Mouse (Mus musculus) CH12.LX (cell line): ENCODE results near the gene Cacna1c. TPM values are rescaled to one million over a fixed set of nuclear protein-coding genes. Genes with fewer than 3 reads are reported as not detected.

ENCODE experiments used
- DNase-seq: peaks from one replicate; pipeline ENCODE4 v3.0.0-alpha.2; 2013; ENCODE audit errors: extremely low read depth
- H3K27ac ChIP-seq: 2 replicates; pipeline ENCODE4 v1.5.1; 2012; ENCODE audit warnings: low read depth, mild to moderate bottlenecking, control low read depth, moderate library complexity; ENCODE audit not compliant: insufficient read depth
- H3K27me3 ChIP-seq: replicated peaks from 2 replicates; pipeline ENCODE3; 2012; ENCODE audit warnings: inconsistent platforms
- H3K36me3 ChIP-seq, 2 experiments: replicated peaks in 1 of 2; 2 replicates each; pipeline versions ENCODE3 to v1.6.1; 2012; ENCODE audit warnings: inconsistent platforms in 1 of 2, low read length in 1 of 2, mild to moderate bottlenecking in 1 of 2, mixed read lengths in 1 of 2, moderate library complexity in 1 of 2; ENCODE audit not compliant: control insufficient read depth in 1 of 2, insufficient read depth in 1 of 2
- H3K4me1 ChIP-seq, 2 experiments: 2 replicates each; pipeline ENCODE4 v1.6.1; 2012; ENCODE audit warnings: inconsistent platforms in 1 of 2, moderate library complexity in 1 of 2; ENCODE audit not compliant: insufficient read depth in 2 of 2, control insufficient read depth in 1 of 2
- H3K4me2 ChIP-seq: 2 replicates; pipeline ENCODE4 v1.6.1; 2012; ENCODE audit warnings: low read depth, mild to moderate bottlenecking, control low read depth; ENCODE audit not compliant: poor library complexity, insufficient read depth, severe bottlenecking
- H3K4me3 ChIP-seq, 3 experiments: fragments of 150-350 bp in 1 of 3; sonication (generic) in 1 of 3; replicated peaks in 1 of 3; 2 replicates each; pipeline versions ENCODE3 to v1.5.1; 2011 to 2012; ENCODE audit warnings: low read depth in 2 of 3, low read length in 2 of 3, mild to moderate bottlenecking in 2 of 3, moderate library complexity in 2 of 3, control low read depth in 1 of 3, improper control_type of control experiment in 1 of 3, inconsistent platforms in 1 of 3, mixed read lengths in 1 of 3; ENCODE audit not compliant: poor library complexity in 1 of 3
- H3K79me2 ChIP-seq: replicated peaks from 2 replicates; pipeline ENCODE4 v1.6.1; 2012; ENCODE audit warnings: mild to moderate bottlenecking, moderate library complexity; ENCODE audit not compliant: control insufficient read depth, poor library complexity, insufficient read depth, severe bottlenecking; ENCODE audit errors: extremely low read depth
- H3K9ac ChIP-seq: 2 replicates; pipeline ENCODE4 v1.6.1; 2012; ENCODE audit warnings: low read depth, mild to moderate bottlenecking, control low read depth, moderate library complexity; ENCODE audit not compliant: insufficient read depth
- H3K9me3 ChIP-seq: replicated peaks from 2 replicates; pipeline ENCODE3; 2012; ENCODE audit warnings: low read length, inconsistent platforms, mixed read lengths
- CHD2 ChIP-seq: IDR thresholded peaks from 2 replicates; pipeline ENCODE4 v1.6.1; 2011; ENCODE audit warnings: low read length, improper control_type of control experiment
- CTCF ChIP-seq, 2 experiments: IDR thresholded peaks in 1 of 2; conservative IDR thresholded peaks in 1 of 2; 2 replicates each; pipeline ENCODE4 v1.5.1; 2011 to 2012; ENCODE audit warnings: low read depth in 2 of 2, low read length in 2 of 2, improper control_type of control experiment in 1 of 2, inconsistent platforms in 1 of 2, mild to moderate bottlenecking in 1 of 2, moderate library complexity in 1 of 2
- E2F4 ChIP-seq: IDR thresholded peaks from 2 replicates; pipeline ENCODE4 v1.6.1; 2011; ENCODE audit warnings: low read depth, low read length, improper control_type of control experiment; ENCODE audit not compliant: insufficient replicate concordance
- ELF1 ChIP-seq: IDR thresholded peaks from 2 replicates; pipeline ENCODE4 v1.6.1; 2014; ENCODE audit warnings: low read depth, mild to moderate bottlenecking, inconsistent platforms, low read length, improper control_type of control experiment
- EP300 ChIP-seq: IDR thresholded peaks from 2 replicates; pipeline ENCODE4 v1.6.1; 2011; ENCODE audit warnings: low read length, improper control_type of control experiment
- ETS1 ChIP-seq: conservative IDR thresholded peaks from 2 replicates; pipeline ENCODE4 v1.6.1; 2012; ENCODE audit warnings: low read depth, mild to moderate bottlenecking, inconsistent platforms, low read length, improper control_type of control experiment, moderate library complexity
- HCFC1 ChIP-seq: IDR thresholded peaks from 2 replicates; pipeline ENCODE4 v1.6.1; 2012; ENCODE audit warnings: low read depth, mild to moderate bottlenecking, inconsistent platforms, low read length, improper control_type of control experiment
- IRF4 ChIP-seq: IDR thresholded peaks from 2 replicates; pipeline ENCODE4 v1.6.1; 2014; ENCODE audit warnings: low read depth, mild to moderate bottlenecking, inconsistent platforms, low read length, improper control_type of control experiment
- JUND ChIP-seq: conservative IDR thresholded peaks from 2 replicates; pipeline ENCODE4 v1.6.1; 2011; ENCODE audit warnings: low read depth, low read length, improper control_type of control experiment
- MAFK ChIP-seq: IDR thresholded peaks from 2 replicates; pipeline ENCODE4 v1.6.1; 2011; ENCODE audit warnings: low read length, improper control_type of control experiment; ENCODE audit not compliant: insufficient replicate concordance
- MAX ChIP-seq: IDR thresholded peaks from 2 replicates; pipeline ENCODE4 v1.6.1; 2011; ENCODE audit warnings: low read length, improper control_type of control experiment
- NRF1 ChIP-seq: IDR thresholded peaks from 2 replicates; pipeline ENCODE4 v1.6.1; 2014; ENCODE audit warnings: low read depth, mild to moderate bottlenecking, inconsistent platforms, low read length, improper control_type of control experiment, moderate library complexity
- PAX5 ChIP-seq: IDR thresholded peaks from 2 replicates; pipeline ENCODE4 v1.6.1; 2012; ENCODE audit warnings: low read length, inconsistent platforms, mixed read lengths
- POLR2A ChIP-seq: IDR thresholded peaks from 2 replicates; pipeline ENCODE4 v1.6.1; 2011; ENCODE audit warnings: low read depth, mild to moderate bottlenecking, improper control_type of control experiment, low read length
- POLR2AphosphoS2 ChIP-seq: IDR thresholded peaks from 2 replicates; pipeline ENCODE4 v1.6.1; 2011; ENCODE audit warnings: low read depth, low read length, improper control_type of control experiment
- RAD21 ChIP-seq: IDR thresholded peaks from 2 replicates; pipeline ENCODE4 v1.6.1; 2011; ENCODE audit warnings: low read depth, mild to moderate bottlenecking, low read length, improper control_type of control experiment, moderate library complexity
- SMC3 ChIP-seq: IDR thresholded peaks from 2 replicates; pipeline ENCODE4 v1.6.1; 2011; ENCODE audit warnings: low read depth, low read length, improper control_type of control experiment
- TBP ChIP-seq: conservative IDR thresholded peaks from 2 replicates; pipeline ENCODE4 v1.6.1; 2011; ENCODE audit warnings: low read depth, low read length, improper control_type of control experiment
- UBTF ChIP-seq: IDR thresholded peaks from 2 replicates; pipeline ENCODE4 v1.6.1; 2012; ENCODE audit warnings: low read depth, mild to moderate bottlenecking, inconsistent platforms, low read length, improper control_type of control experiment, moderate library complexity
- USF2 ChIP-seq: conservative IDR thresholded peaks from 2 replicates; pipeline ENCODE4 v1.6.1; 2011; ENCODE audit warnings: low read depth, low read length, improper control_type of control experiment
- ZC3H11A ChIP-seq: IDR thresholded peaks from 2 replicates; pipeline ENCODE4 v1.6.1; 2012; ENCODE audit warnings: low read depth, mild to moderate bottlenecking, inconsistent platforms, low read length, improper control_type of control experiment
- ZMIZ1 ChIP-seq: IDR thresholded peaks from 2 replicates; pipeline ENCODE4 v1.6.1; 2012; ENCODE audit warnings: low read depth, mild to moderate bottlenecking, inconsistent platforms, low read length, improper control_type of control experiment
- ZNF384 ChIP-seq: IDR thresholded peaks from 2 replicates; pipeline ENCODE4 v1.6.1; 2012; ENCODE audit warnings: low read depth, low read length, improper control_type of control experiment, inconsistent platforms
- dilution Hi-C: fragments of 300-500 bp; cut with MboI; formaldehyde crosslinking; loops from 2 replicates; pipeline ENCODE4 v1.14.3; 2020; ENCODE audit warnings: low sequenced_read_pairs; ENCODE audit not compliant: extremely low pct_unique_long_range_greater_than_20kb, extremely low pct_ligation_motif_present
- in situ Hi-C: fragments of 300-500 bp; cut with MboI; formaldehyde crosslinking; loops from 3 replicates; pipeline ENCODE4 v1.14.3; 2019; ENCODE audit warnings: low sequenced_read_pairs, low pct_ligation_motif_present, low pct_unique_long_range_greater_than_20kb, mixed read lengths
- polyA plus RNA-seq: library from polyadenylated mRNA; unstranded; fragments of >175 nt; gene quantifications from 2 replicates; pipeline ENCODE4 v1.2.1, GENCODE M21; 2012; ENCODE audit warnings: low read depth; ENCODE audit not compliant: insufficient read length
- total RNA-seq, 2 experiments: library from RNA; depleted of rRNA; stranded (reverse); fragments of 300-350 nt in 1 of 2; fragments of >200 nt in 1 of 2; gene quantifications; 2 replicates each; pipeline ENCODE4 v1.2.3; 2012 to 2014

Cacna1c gene
- total and polyA plus RNA-seq, 3 experiments: 0.04 TPM; not detected in 2

- no peak for DNase-seq
- Histone ChIP-seq H3K9ac (no peak overlapping the region), H3K4me1 (no peaks in the 10 kb centered on the region), H3K79me2 (no peaks in the 10 kb centered on the region), H3K27me3 (peaks cover 89% of the 10 kb centered on the region), H3K9me3 (no peaks in the 10 kb centered on the region), H3K4me3 (no peak overlapping the region), H3K27ac (no peak overlapping the region), H3K36me3 (no peaks in the 10 kb centered on the region), H3K4me2 (no peak overlapping the region)
- in situ Hi-C loops: no loop called here
- no peak for TF ChIP-seq MAFK
- dilution Hi-C loops: no loop called here
Measured at GRCm38 (mm10) chr6:118955777-118956176, 240.4 kb downstream of the Cacna1c start.

DNA sequence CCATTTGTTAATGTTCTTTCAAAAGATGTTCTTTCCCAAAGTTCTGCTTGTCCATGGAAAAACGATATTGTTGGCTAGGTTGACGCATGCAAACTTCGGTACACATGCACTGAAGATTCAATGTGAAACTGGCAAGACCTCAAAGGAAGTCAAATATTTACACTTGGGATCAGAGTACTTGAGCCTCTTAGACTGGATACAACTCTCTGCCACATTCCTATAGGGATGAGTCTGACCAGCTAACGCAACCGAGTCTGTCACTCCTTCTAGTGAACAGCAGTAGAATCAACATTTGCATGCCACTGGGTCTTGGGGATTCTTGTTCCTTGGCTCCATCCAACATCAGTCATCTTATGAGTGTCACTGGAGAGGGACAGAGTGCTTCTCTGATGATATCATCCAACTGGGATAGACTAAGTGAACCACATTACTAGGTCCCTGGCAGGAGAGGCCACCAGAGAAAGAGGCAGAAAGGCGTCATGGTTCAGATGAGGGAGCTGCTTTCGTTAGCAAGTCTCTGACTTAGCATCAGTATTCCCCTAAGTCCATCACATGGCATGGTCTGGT lies 241.1 kb downstream of the Cacna1c start:
- no peaks in the 10 kb centered on the region for H3K9me3 ChIP-seq
- H3K27ac ChIP-seq: no peak overlapping the region
- dilution Hi-C loops (no loop called here), in situ Hi-C loops (no loop called here)
- H3K27me3 ChIP-seq: peaks cover 91% of the 10 kb centered on the region
- no peak for DNase-seq
- no peaks in the 10 kb centered on the region for H3K79me2 ChIP-seq
- TF ChIP-seq EP300: no peak
- no peak for TF ChIP-seq PAX5
- TF ChIP-seq MAFK: no peak
- no peak for TF ChIP-seq ZC3H11A
- no peak for TF ChIP-seq ZMIZ1
- TF ChIP-seq USF2: no peak
- TF ChIP-seq MAX: no peak
- no peak for TF ChIP-seq POLR2AphosphoS2
- TF ChIP-seq CHD2: no peak
- TF ChIP-seq ETS1: no peak
- TF ChIP-seq ELF1: no peak
- H3K36me3 ChIP-seq: no peaks in the 10 kb centered on the region
- H3K4me3 ChIP-seq: no peak overlapping the region
- H3K9ac ChIP-seq: no peak overlapping the region
- no peaks in the 10 kb centered on the region for H3K4me1 ChIP-seq
- no peak overlapping the region for H3K4me2 ChIP-seq

GRCm38 (mm10) chr6:118952377-118952776 lies 243.8 kb downstream of the Cacna1c start:
- H3K36me3 ChIP-seq: no peaks in the 10 kb centered on the region
- TF ChIP-seq RAD21: no peak
- TF ChIP-seq HCFC1: no peak
- TF ChIP-seq IRF4: no peak
- TF ChIP-seq TBP: no peak
- no peak for TF ChIP-seq ZNF384
- TF ChIP-seq UBTF: no peak
- TF ChIP-seq USF2: no peak
- no peak for TF ChIP-seq POLR2A
- TF ChIP-seq SMC3: no peak
- TF ChIP-seq PAX5: no peak
- no peak for TF ChIP-seq ELF1
- no peak for TF ChIP-seq NRF1
- TF ChIP-seq JUND: no peak
- no peak for TF ChIP-seq CTCF (conservative IDR thresholded peaks at IDR 0.05 in 1 of 2, IDR thresholded peaks at IDR 0.05 in 1 of 2; ENCODE audit: low read depth in 2 of 2, low read length in 2 of 2)
- no peak for TF ChIP-seq E2F4
- H3K27ac ChIP-seq: no peak overlapping the region
- no peaks in the 10 kb centered on the region for H3K4me1 ChIP-seq
- no peak overlapping the region for H3K9ac ChIP-seq
- no peak overlapping the region for H3K4me2 ChIP-seq
- in situ Hi-C loops: no loop called here
- no peak for DNase-seq
- H3K9me3 ChIP-seq: no peaks in the 10 kb centered on the region
- dilution Hi-C loops: no loop called here
- H3K4me3 ChIP-seq: no peak overlapping the region
- peaks cover 93% of the 10 kb centered on the region for H3K27me3 ChIP-seq
- no peaks in the 10 kb centered on the region for H3K79me2 ChIP-seq
